Mouse (Mus musculus): ENCODE results near the gene Lingo3.
"Not testable (repeated sequence)": the region's sequence is repeated elsewhere in the genome, so short reads cannot be mapped to it uniquely, and the experiment has no call there.

DNA sequence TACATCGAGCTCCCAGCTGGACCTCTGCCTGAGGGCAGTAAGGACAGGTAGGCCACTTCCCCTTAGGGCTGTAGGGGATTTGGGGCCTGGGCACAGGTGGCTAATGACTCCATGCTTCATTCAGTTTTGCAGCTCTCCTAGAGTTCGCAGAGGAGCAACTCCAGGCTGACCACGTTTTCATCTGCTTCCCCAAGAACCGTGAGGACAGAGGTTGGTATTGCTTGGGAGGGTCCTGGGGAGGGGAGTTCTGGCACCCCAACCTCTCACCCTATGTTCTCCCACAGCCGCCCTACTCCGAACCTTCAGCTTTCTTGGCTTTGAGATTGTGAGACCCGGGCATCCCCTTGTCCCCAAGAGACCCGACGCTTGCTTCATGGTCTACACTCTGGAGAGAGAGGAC, 15.3 kb downstream of the Lingo3 start:
- not testable (repeated sequence) for TF ChIP-seq GATA1 (IDR thresholded peaks at IDR 0.05; ENCODE audit: borderline replicate concordance, low read length); FLI1 (IDR thresholded peaks at IDR 0.05; ENCODE audit: low read length)

Measured in megakaryocyte, embryonic 14.5 days (primary cell).